Mouse (Mus musculus): Measurements from ENCODE around the gene Muc3. TPM values are rescaled to one million over a fixed set of nuclear protein-coding genes. Genes with fewer than 3 reads are reported as not detected.

The Muc3 gene
- total and polyA plus RNA-seq, 3 experiments = not detected

DNA sequence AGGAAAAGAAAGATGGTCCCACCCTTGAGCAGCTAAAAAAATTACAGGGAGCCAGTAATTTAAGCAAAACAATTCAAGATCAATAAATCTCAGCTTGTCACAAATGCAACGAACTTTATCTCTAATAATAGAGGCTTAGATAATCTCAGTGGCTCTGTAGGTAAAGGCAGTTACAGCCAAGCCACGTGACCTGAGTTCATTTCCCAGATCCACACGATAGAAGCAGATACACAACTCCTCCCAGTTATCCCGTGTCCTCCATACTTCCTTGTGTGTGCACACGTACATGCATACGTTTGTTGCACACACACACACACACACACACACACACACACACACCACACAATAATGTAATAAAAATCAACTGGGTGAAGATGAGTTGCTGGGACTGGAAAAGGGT, 24.8 kb upstream of the Muc3 start:
- TF ChIP-seq TAL1 (conservative IDR thresholded peaks at IDR 0.05; ENCODE audit: low read depth, low read length) (no peak), POLR2AphosphoS5 (IDR thresholded peaks at IDR 0.05; ENCODE audit: insufficient replicate concordance, low read depth, low read length) (no peak), GATA2 (IDR thresholded peaks at IDR 0.05; ENCODE audit: borderline replicate concordance, low read depth, low read length) (no peak), GATA1 (IDR thresholded peaks at IDR 0.05; ENCODE audit: borderline replicate concordance, low read length) (no peak), CTCF (IDR thresholded peaks at IDR 0.05; ENCODE audit: low read depth, low read length) (no peak)
- peaks cover 21% of the 10 kb centered on the region for H3K27me3 ChIP-seq (ENCODE audit: insufficient read depth, low read length)
- H3K36me3 ChIP-seq (replicated peaks) = no peaks in the 10 kb centered on the region
- no peak overlapping the region for H3K4me3 ChIP-seq (ENCODE audit: low read depth, low read length)
- H3K4me1 ChIP-seq (ENCODE audit: insufficient read depth, low read depth, low read length) = peaks cover 3% of the 10 kb centered on the region; the same call in 1 of the 2 replicates
- DNase-seq (ENCODE audit: low spot score) = no peak
- H3K9me3 ChIP-seq (replicated peaks) = no peaks in the 10 kb centered on the region
- ATAC-seq (ENCODE audit: extremely low read depth, insufficient number of reproducible peaks, low FRiP score, poor library complexity, severe bottlenecking) = no peak

DNA sequence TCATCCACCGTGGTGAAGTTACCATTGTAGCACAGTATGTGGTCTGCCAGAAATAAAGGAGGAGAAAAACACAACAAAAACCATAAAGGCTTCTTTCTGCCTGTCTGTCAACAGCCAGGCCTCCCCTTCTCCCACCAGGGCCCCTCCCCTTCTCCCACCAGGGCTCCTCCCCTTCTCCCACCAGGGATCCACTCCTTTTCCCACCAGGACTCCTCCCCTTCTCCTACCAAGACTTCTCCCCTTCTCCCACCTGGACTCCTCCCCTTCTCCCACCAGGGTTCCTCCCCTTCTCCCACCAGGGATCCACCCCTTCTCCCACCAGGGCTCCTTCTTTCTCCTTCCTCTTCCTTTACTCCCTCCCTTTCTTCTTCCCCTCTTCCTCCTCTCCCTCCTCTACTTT, 23.5 kb upstream of the Muc3 start:
- H3K27me3 ChIP-seq (ENCODE audit: insufficient read depth, low read length) = peaks cover 11% of the 10 kb centered on the region
- H3K9me3 ChIP-seq (replicated peaks) = no peaks in the 10 kb centered on the region
- TF ChIP-seq TAL1 (conservative IDR thresholded peaks at IDR 0.05; ENCODE audit: low read depth, low read length) (no peak), GATA1 (IDR thresholded peaks at IDR 0.05; ENCODE audit: borderline replicate concordance, low read length) (no peak), POLR2AphosphoS5 (IDR thresholded peaks at IDR 0.05; ENCODE audit: insufficient replicate concordance, low read depth, low read length) (no peak), CTCF (IDR thresholded peaks at IDR 0.05; ENCODE audit: low read depth, low read length) (no peak), GATA2 (IDR thresholded peaks at IDR 0.05; ENCODE audit: borderline replicate concordance, low read depth, low read length) (no peak)
- no peaks in the 10 kb centered on the region for H3K36me3 ChIP-seq (replicated peaks)
- no peak for DNase-seq (ENCODE audit: low spot score)
- no peak for ATAC-seq (ENCODE audit: extremely low read depth, insufficient number of reproducible peaks, low FRiP score, poor library complexity, severe bottlenecking)
- no peak overlapping the region for H3K4me3 ChIP-seq (ENCODE audit: low read depth, low read length)
- H3K4me1 ChIP-seq (ENCODE audit: insufficient read depth, low read depth, low read length) = peaks cover 3% of the 10 kb centered on the region; the same call in 1 of the 2 replicates

- no peak overlapping the region for H3K4me3 ChIP-seq (ENCODE audit: low read depth, low read length)
- DNase-seq (ENCODE audit: low spot score) = no peak
- H3K4me1 ChIP-seq (ENCODE audit: insufficient read depth, low read depth, low read length) = peaks cover 3% of the 10 kb centered on the region; the same call in 1 of the 2 replicates
- no peaks in the 10 kb centered on the region for H3K36me3 ChIP-seq (replicated peaks)
- H3K9me3 ChIP-seq (replicated peaks) = no peaks in the 10 kb centered on the region
- TF ChIP-seq CTCF (IDR thresholded peaks at IDR 0.05; ENCODE audit: low read depth, low read length) (no peak), POLR2AphosphoS5 (IDR thresholded peaks at IDR 0.05; ENCODE audit: insufficient replicate concordance, low read depth, low read length) (no peak)
- peaks cover 17% of the 10 kb centered on the region for H3K27me3 ChIP-seq (ENCODE audit: insufficient read depth, low read length)
- ATAC-seq (ENCODE audit: extremely low read depth, insufficient number of reproducible peaks, low FRiP score, poor library complexity, severe bottlenecking) = no peak
These were observed 22.4 kb upstream of the Muc3 start for GRCm38 (mm10) chr5:137171478-137171877.

DNA sequence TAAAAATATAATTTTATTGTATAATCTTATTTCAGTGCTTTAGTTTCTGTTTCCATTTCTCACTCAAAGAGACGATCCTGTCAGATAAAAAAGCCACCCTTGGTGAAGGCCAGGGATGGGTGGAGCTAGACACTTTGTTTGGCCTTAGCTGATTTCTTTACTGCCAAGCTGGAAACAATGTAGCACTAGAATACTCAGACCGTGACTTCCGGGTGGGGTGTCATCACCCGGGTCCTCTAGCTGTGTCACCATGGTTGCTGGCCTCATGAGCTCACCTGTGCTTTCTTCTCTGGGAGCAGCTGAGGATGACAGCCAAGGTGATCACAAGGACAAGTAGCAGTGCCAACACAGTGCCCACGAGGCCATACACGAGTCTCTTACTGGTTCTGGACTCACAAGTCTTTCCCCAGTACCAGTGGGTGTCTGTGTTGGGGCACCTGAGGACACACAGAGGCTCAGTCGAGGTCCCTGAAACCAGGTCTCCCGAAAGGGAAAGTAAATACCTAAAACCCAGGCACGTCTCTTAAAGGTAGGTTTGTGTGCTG, 21.8 kb upstream of the Muc3 start:
- no peak for TF ChIP-seq GATA1 (IDR thresholded peaks at IDR 0.05; ENCODE audit: borderline replicate concordance, low read length)
- no peak for TF ChIP-seq CTCF (IDR thresholded peaks at IDR 0.05; ENCODE audit: low read depth, low read length)
- no peak for TF ChIP-seq TAL1 (conservative IDR thresholded peaks at IDR 0.05; ENCODE audit: low read depth, low read length)
- no peak for TF ChIP-seq POLR2AphosphoS5 (IDR thresholded peaks at IDR 0.05; ENCODE audit: insufficient replicate concordance, low read depth, low read length)
- TF ChIP-seq GATA2 (IDR thresholded peaks at IDR 0.05; ENCODE audit: borderline replicate concordance, low read depth, low read length) = no peak
- peaks cover 3% of the 10 kb centered on the region; the same call in 1 of the 2 replicates for H3K4me1 ChIP-seq (ENCODE audit: insufficient read depth, low read depth, low read length)
- H3K36me3 ChIP-seq (replicated peaks) = no peaks in the 10 kb centered on the region
- peaks cover 17% of the 10 kb centered on the region for H3K27me3 ChIP-seq (ENCODE audit: insufficient read depth, low read length)
- H3K4me3 ChIP-seq (ENCODE audit: low read depth, low read length) = no peak overlapping the region
- DNase-seq (ENCODE audit: low spot score) = no peak
- ATAC-seq (ENCODE audit: extremely low read depth, insufficient number of reproducible peaks, low FRiP score, poor library complexity, severe bottlenecking) = no peak
- no peaks in the 10 kb centered on the region for H3K9me3 ChIP-seq (replicated peaks)

DNA sequence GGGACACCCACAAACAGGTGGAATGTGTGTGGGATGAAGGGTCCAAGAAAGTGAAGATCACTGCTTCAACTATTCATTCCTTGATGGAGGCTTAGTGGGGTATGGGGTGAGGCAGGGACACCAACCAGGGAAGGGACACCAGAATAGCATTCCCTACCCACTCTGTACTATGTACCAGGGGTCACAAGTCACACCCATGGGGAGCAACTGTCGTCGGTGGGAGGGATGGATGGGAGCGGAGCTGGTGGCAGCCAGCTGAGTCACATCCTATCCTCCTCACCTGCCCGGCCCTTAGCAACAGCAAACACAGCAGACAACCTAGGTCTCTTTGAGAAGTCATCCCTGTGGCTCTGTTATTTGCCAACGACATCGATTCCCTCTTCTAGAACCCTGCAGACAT, 18.4 kb upstream of the Muc3 start:
- Histone ChIP-seq H3K4me1 (ENCODE audit: insufficient read depth, low read depth, low read length) (peaks cover 3% of the 10 kb centered on the region; the same call in 1 of the 2 replicates), H3K27me3 (ENCODE audit: insufficient read depth, low read length) (peaks cover 20% of the 10 kb centered on the region), H3K4me3 (ENCODE audit: low read depth, low read length) (no peak overlapping the region), H3K36me3 (replicated peaks) (no peaks in the 10 kb centered on the region), H3K9me3 (replicated peaks) (no peaks in the 10 kb centered on the region)
- DNase-seq (ENCODE audit: low spot score) (no peak), ATAC-seq (ENCODE audit: extremely low read depth, insufficient number of reproducible peaks, low FRiP score, poor library complexity, severe bottlenecking) (no peak)
- TF ChIP-seq CTCF (IDR thresholded peaks at IDR 0.05; ENCODE audit: low read depth, low read length) (no peak), GATA2 (IDR thresholded peaks at IDR 0.05; ENCODE audit: borderline replicate concordance, low read depth, low read length) (no peak), GATA1 (IDR thresholded peaks at IDR 0.05; ENCODE audit: borderline replicate concordance, low read length) (no peak), TAL1 (conservative IDR thresholded peaks at IDR 0.05; ENCODE audit: low read depth, low read length) (no peak), POLR2AphosphoS5 (IDR thresholded peaks at IDR 0.05; ENCODE audit: insufficient replicate concordance, low read depth, low read length) (no peak)

GRCm38 (mm10) chr5:137166012-137166411, 16.9 kb upstream of the Muc3 start:
- Histone ChIP-seq H3K27me3 (ENCODE audit: insufficient read depth, low read length) (peaks cover 15% of the 10 kb centered on the region), H3K4me3 (ENCODE audit: low read depth, low read length) (no peak overlapping the region), H3K4me1 (ENCODE audit: insufficient read depth, low read depth, low read length) (peaks cover 2% of the 10 kb centered on the region; the same call in 1 of the 2 replicates), H3K36me3 (replicated peaks) (no peaks in the 10 kb centered on the region), H3K9me3 (replicated peaks) (no peaks in the 10 kb centered on the region)
- DNase-seq (ENCODE audit: low spot score) (no peak), ATAC-seq (ENCODE audit: extremely low read depth, insufficient number of reproducible peaks, low FRiP score, poor library complexity, severe bottlenecking) (no peak)
- TF ChIP-seq POLR2AphosphoS5 (IDR thresholded peaks at IDR 0.05; ENCODE audit: insufficient replicate concordance, low read depth, low read length) = no peak
- no peak for TF ChIP-seq GATA2 (IDR thresholded peaks at IDR 0.05; ENCODE audit: borderline replicate concordance, low read depth, low read length)
- no peak for TF ChIP-seq GATA1 (IDR thresholded peaks at IDR 0.05; ENCODE audit: borderline replicate concordance, low read length)
- TF ChIP-seq TAL1 (conservative IDR thresholded peaks at IDR 0.05; ENCODE audit: low read depth, low read length) = no peak
- TF ChIP-seq CTCF (IDR thresholded peaks at IDR 0.05; ENCODE audit: low read depth, low read length) = no peak

All from G1E (cell line).